Mouse (Mus musculus) kidney, embryonic 15.5 days (tissue): ENCODE measurements around the gene Dhx30. TPM values are rescaled to one million over a fixed set of nuclear protein-coding genes. Genes with fewer than 3 reads are reported as not detected.
A peak's percentile ranks its signal among the peaks of the same experiment; 100 is the strongest.
"Not testable (repeated sequence)": the region's sequence is repeated elsewhere in the genome, so short reads cannot be mapped to it uniquely, and the experiment has no call there.

ENCODE experiments used
- ATAC-seq: fragments of 200-750 bp; cut with Nextera tagmentation; replicated peaks from 2 replicates; pipeline ENCODE4 v1.8.0; 2017; ENCODE audit warnings: moderate TSS enrichment; ENCODE audit not compliant: low FRiP score
- H3K27ac ChIP-seq: fragments of 300-500 bp; sonication (generic); 2 replicates; pipeline ENCODE4 v1.5.1; 2015; ENCODE audit warnings: mild to moderate bottlenecking, inconsistent platforms
- H3K27me3 ChIP-seq: fragments of 300-500 bp; sonication (generic); 2 replicates; pipeline ENCODE4 v1.6.1; 2015; ENCODE audit warnings: inconsistent platforms
- H3K36me3 ChIP-seq: fragments of 300-500 bp; sonication (generic); 2 replicates; pipeline ENCODE4 v1.6.1; 2015; ENCODE audit warnings: inconsistent platforms
- H3K4me1 ChIP-seq: fragments of 300-500 bp; sonication (generic); 2 replicates; pipeline ENCODE4 v1.6.1; 2015; ENCODE audit warnings: inconsistent platforms
- H3K4me2 ChIP-seq: fragments of 300-500 bp; sonication (generic); 2 replicates; pipeline ENCODE4 v1.6.1; 2015; ENCODE audit warnings: moderate library complexity, mild to moderate bottlenecking, inconsistent platforms
- H3K4me3 ChIP-seq: fragments of 300-500 bp; sonication (generic); replicated peaks from 2 replicates; pipeline ENCODE4 v1.5.1; 2015; ENCODE audit warnings: mild to moderate bottlenecking, inconsistent platforms
- H3K9ac ChIP-seq: fragments of 300-500 bp; sonication (generic); 2 replicates; pipeline ENCODE4 v1.6.1; 2015; ENCODE audit warnings: mild to moderate bottlenecking, inconsistent platforms
- H3K9me3 ChIP-seq: fragments of 300-500 bp; sonication (generic); replicated peaks from 2 replicates; pipeline ENCODE4 v1.6.1; 2016; ENCODE audit warnings: inconsistent platforms
- WGBS: fragments of 180-500 bp; shearing (Covaris S2); methylation state at CpG from one replicate; pipeline ENCODE4 v1.1.7; 2015; ENCODE audit warnings: mixed read lengths; 5-methylcytosine and 5-hydroxymethylcytosine counted together
- polyA plus RNA-seq: library from polyadenylated mRNA; unstranded; fragments of >200 nt; fragmentation: Nextera tagmentation; extraction: Ambion mirVana; gene quantifications from 2 replicates; pipeline ENCODE4 v1.2.1, GENCODE M21; 2015

Gene Dhx30
- polyA plus RNA-seq, 1 experiment from 2014 or later: 136 TPM

GRCm38 (mm10) chr9:110130896-110131524 is 13.4 kb upstream of the Dhx30 start:
- 15% methylated on average over 10 of the region's 10 CpGs for WGBS

GRCm38 (mm10) chr9:110124008-110124540 is 6.4 kb upstream of the Dhx30 start:
- not testable (repeated sequence) for ATAC-seq, H3K9me3 ChIP-seq, H3K4me1 ChIP-seq, H3K4me3 ChIP-seq, H3K27me3 ChIP-seq, H3K4me2 ChIP-seq, H3K27ac ChIP-seq, H3K36me3 ChIP-seq, H3K9ac ChIP-seq
- WGBS: 69% methylated on average over 2 of the region's 2 CpGs

More at GRCm38 (mm10) chr9:110130896-110131524, 13.4 kb upstream of the Dhx30 start:
- H3K36me3 ChIP-seq: peaks cover 22% of the 10 kb centered on the region
- no peak for ATAC-seq
- peaks cover 27% of the 10 kb centered on the region for H3K4me1 ChIP-seq
- peak overlapping the region; percentile 67 for H3K9ac ChIP-seq
- peak overlapping the region; percentile 92 for H3K4me3 ChIP-seq
- H3K4me2 ChIP-seq: peak overlapping the region; percentile 71
- peak overlapping the region; percentile 96 for H3K27ac ChIP-seq
- no peaks in the 10 kb centered on the region for H3K9me3 ChIP-seq
- H3K27me3 ChIP-seq: no peaks in the 10 kb centered on the region

DNA sequence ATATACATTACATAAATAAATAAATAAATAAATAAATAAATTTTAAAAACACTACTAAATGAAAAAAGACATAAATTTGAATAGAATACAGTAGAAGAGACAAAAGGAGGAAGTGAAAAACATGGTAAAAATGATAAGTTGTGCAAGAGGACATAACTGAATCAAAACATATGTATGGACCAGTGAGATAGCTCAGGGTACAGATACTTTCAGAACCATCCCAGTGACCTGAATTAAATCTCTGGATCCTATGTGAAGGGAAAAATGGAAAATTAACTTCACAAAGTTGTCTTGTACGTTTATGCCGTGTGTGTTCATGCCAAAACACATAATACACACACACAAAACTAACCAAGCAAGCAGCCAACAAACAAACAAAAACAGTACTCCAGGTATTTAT is 5.7 kb upstream of the Dhx30 start:
- Histone ChIP-seq H3K27me3 (no peaks in the 10 kb centered on the region), H3K9ac (no peak overlapping the region), H3K27ac (no peak overlapping the region), H3K4me1 (peaks cover 11% of the 10 kb centered on the region), H3K4me2 (no peak overlapping the region), H3K4me3 (no peak overlapping the region), H3K9me3 (no peaks in the 10 kb centered on the region), H3K36me3 (no peaks in the 10 kb centered on the region; the same call in 1 of the 2 replicates)
- WGBS: 83% methylated on average over 2 of the region's 2 CpGs
- ATAC-seq: no peak

DNA sequence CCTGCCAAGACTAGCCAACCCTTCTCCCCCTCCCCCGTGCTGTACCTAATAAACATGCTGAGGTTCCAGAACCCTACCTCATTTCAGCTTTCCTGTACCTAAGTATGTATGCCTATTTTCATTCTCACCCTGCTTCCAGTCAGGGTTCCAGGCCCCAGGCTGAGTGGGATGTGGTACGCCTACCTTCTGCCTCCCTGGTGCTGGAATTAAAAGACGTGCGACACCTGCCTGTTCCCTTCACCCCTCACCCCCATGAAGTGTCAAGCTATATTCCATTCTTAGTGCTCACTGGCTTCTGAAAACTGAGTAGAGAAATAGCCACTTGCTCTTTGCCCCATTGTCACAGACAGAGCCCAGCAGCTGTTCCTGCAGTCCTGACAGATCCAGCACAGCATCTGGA is 3.8 kb upstream of the Dhx30 start:
- H3K4me3 ChIP-seq: no peak overlapping the region
- WGBS: 64% methylated on average over 4 of the region's 4 CpGs
- H3K27ac ChIP-seq: no peak overlapping the region
- H3K4me2 ChIP-seq: no peak overlapping the region
- H3K9me3 ChIP-seq: no peaks in the 10 kb centered on the region
- H3K4me1 ChIP-seq: peaks cover 16% of the 10 kb centered on the region
- no peak overlapping the region for H3K9ac ChIP-seq
- H3K36me3 ChIP-seq: no peaks in the 10 kb centered on the region; the same call in 1 of the 2 replicates
- no peaks in the 10 kb centered on the region for H3K27me3 ChIP-seq
- no peak for ATAC-seq

DNA sequence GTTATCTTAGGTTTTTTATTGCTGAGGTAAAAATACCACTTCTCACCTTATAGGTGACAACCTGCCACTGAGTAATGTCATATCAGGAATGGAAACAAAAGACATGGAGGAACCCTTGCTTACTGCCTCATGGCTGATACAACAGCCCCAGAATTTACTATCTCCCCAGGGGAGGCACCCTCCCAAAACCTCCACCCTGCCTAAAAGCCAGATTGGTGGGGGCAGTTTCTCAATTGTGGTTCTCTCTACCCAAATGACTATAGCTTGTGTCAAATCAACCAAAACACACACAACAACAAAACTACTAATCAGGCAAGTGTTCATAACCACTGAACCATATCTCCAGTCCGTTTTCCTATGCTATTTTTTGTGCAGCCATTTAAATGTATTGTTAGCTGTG is 619 bp upstream of the Dhx30 start:
- H3K4me2 ChIP-seq: peak overlapping the region; percentile 74
- H3K27me3 ChIP-seq: no peaks in the 10 kb centered on the region
- H3K9ac ChIP-seq: peak overlapping the region; percentile 70
- 40% methylated on average over 1 of the region's 1 CpGs for WGBS
- H3K4me1 ChIP-seq: peaks cover 25% of the 10 kb centered on the region
- H3K36me3 ChIP-seq: peaks cover 19% of the 10 kb centered on the region
- H3K27ac ChIP-seq: no peak overlapping the region; the same call in 1 of the 2 replicates
- no peaks in the 10 kb centered on the region for H3K9me3 ChIP-seq
- no peak for ATAC-seq
- peak overlapping the region; percentile 80 for H3K4me3 ChIP-seq

GRCm38 (mm10) chr9:110116977-110117778 is 452 bp downstream of the Dhx30 start, which contains the start of gene Smarcc1:
Gene Smarcc1, plus strand, starts transcription at chr9:110117708.
- Histone ChIP-seq H3K27me3 (no peaks in the 10 kb centered on the region), H3K9me3 (no peaks in the 10 kb centered on the region), H3K9ac (peak within 1 kb of the TSS; percentile 70), H3K36me3 (peaks cover 29% of the 10 kb centered on the region), H3K4me3 (peak within 1 kb of the TSS; percentile 80), H3K27ac (peak within 1 kb of the TSS; percentile 98), H3K4me2 (peak within 1 kb of the TSS; percentile 74), H3K4me1 (peaks cover 25% of the 10 kb centered on the region)
- ATAC-seq: peak; percentile 96
- WGBS: 1% methylated on average over 79 of the region's 79 CpGs

GRCm38 (mm10) chr9:110116353-110116976 is 1.2 kb downstream of the Dhx30 start:
- Histone ChIP-seq H3K9me3 (no peaks in the 10 kb centered on the region), H3K9ac (peak overlapping the region; percentile 70), H3K27me3 (no peaks in the 10 kb centered on the region), H3K4me3 (peak overlapping the region; percentile 80), H3K4me2 (peak overlapping the region; percentile 74), H3K4me1 (peaks cover 24% of the 10 kb centered on the region), H3K27ac (peak overlapping the region; percentile 98), H3K36me3 (peaks cover 36% of the 10 kb centered on the region)
- 3% methylated on average over 10 of the region's 10 CpGs for WGBS
- ATAC-seq: peak; percentile 9; the same call in 1 of the 2 replicates

DNA sequence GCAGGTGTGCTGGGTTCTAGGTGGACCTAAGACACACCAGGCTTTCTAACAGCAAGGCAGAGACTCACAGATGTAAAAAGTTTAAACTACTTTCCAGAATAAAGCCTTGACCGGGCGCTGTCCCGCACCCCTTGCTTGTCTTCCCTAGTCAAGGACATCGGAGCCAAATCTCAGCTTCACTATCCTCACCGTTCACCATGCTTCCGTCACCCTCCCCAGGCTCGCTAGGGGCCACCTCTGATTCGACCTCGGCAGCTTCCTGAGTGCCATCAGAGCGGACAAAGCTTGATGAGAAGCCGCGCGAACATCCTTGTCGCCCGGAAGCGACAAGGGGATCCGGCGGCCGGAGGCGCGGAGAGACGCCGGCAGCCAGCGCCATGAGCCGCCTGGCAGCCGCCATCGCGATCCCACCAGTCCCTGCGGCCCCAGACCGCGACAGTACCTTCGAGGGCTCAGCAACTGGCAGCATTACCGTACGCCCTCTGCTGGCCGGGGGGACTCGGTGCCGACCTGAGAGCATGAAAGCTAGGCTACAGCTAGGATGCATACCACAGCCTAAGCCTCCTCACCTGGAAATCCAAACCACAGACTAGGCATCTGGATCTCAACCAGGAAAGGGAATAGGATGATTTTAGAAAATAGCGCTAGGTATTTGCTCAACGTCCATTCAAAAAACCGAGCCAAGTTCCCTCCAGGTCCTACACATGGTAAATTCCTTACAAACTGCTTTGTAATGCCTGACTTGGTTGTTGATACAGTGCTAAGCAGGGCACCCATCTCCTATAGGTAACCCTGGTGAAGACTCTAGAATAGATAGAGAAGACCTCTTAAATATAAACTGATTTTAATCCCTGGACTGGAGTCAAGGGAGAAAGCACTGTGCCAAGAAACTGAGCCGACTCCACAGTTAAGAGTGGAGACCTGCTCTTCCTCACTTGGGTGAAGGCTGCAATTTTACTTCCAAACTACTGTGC is 16.7 kb downstream of the Dhx30 start:
- Histone ChIP-seq H3K36me3 (peaks cover 84% of the 10 kb centered on the region), H3K9me3 (no peaks in the 10 kb centered on the region), H3K9ac (peak overlapping the region; percentile 81), H3K4me3 (peak overlapping the region; percentile 97), H3K4me2 (peak overlapping the region; percentile 77), H3K27me3 (no peaks in the 10 kb centered on the region), H3K27ac (peak overlapping the region; percentile 78), H3K4me1 (peaks cover 7% of the 10 kb centered on the region)
- peak; percentile 96 for ATAC-seq
- WGBS: 3% methylated on average over 41 of the region's 41 CpGs

DNA sequence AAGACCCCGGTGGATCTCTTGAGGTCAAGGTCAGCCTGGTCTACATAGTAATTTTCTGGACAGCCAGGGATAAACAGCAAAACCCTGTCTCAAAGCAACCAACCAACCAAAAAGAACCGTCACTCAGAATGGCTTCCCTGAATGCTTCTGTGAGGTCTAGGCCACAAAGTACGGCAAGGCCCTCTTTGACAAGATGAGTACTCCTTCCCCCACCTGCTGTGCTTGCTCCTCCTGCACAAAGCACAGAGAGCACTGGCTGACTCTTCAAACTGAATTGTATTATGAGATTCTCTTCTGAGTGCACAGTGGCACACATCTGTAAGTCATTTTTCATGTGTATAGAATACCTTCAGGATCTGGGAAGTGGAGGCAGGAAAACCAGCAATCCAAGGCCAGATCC is 19.8 kb downstream of the Dhx30 start:
- H3K27ac ChIP-seq: no peak overlapping the region
- H3K9ac ChIP-seq: no peak overlapping the region
- no peaks in the 10 kb centered on the region for H3K9me3 ChIP-seq
- H3K4me2 ChIP-seq: no peak overlapping the region
- no peak for ATAC-seq
- H3K4me3 ChIP-seq: no peak overlapping the region
- H3K27me3 ChIP-seq: no peaks in the 10 kb centered on the region
- WGBS: 95% methylated on average over 3 of the region's 3 CpGs
- peaks cover 7% of the 10 kb centered on the region for H3K4me1 ChIP-seq
- H3K36me3 ChIP-seq: peaks cover 82% of the 10 kb centered on the region

- no peak overlapping the region for H3K4me3 ChIP-seq
- no peaks in the 10 kb centered on the region for H3K9me3 ChIP-seq
- no peak overlapping the region for H3K4me2 ChIP-seq
- H3K27ac ChIP-seq: no peak overlapping the region
- H3K9ac ChIP-seq: no peak overlapping the region
- no peaks in the 10 kb centered on the region for H3K4me1 ChIP-seq
- WGBS: 96% methylated on average over 4 of the region's 4 CpGs
- no peak for ATAC-seq
- peaks cover 97% of the 10 kb centered on the region for H3K36me3 ChIP-seq
- H3K27me3 ChIP-seq: no peaks in the 10 kb centered on the region
Measured at GRCm38 (mm10) chr9:110094761-110095160, 22.9 kb downstream of the Dhx30 start.

DNA sequence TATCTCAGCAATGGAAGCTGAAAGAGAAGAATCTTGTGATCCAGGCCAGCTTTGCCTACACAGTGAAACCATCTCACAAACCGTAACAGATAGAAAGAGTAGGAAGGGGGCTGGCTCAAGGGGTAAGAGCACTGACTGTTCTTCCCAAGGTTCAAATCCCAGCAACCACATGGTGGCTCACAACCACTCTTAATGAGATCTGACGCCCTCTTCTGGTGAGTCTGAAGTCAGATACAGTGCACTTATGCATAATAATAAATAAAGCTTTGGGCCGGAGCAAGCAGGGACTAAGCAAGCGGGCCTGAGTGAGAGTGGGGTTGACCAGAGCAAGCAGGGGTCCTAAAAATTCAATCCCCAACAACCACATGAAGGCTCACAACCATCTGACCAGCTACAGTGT is 24.3 kb downstream of the Dhx30 start:
- Histone ChIP-seq H3K27me3 (no peaks in the 10 kb centered on the region), H3K9ac (no peak overlapping the region), H3K4me2 (no peak overlapping the region), H3K27ac (no peak overlapping the region), H3K4me1 (no peaks in the 10 kb centered on the region), H3K9me3 (no peaks in the 10 kb centered on the region), H3K4me3 (no peak overlapping the region), H3K36me3 (peaks cover 97% of the 10 kb centered on the region)
- WGBS: 86% methylated on average over 4 of the region's 4 CpGs
- no peak for ATAC-seq
